Mouse (Mus musculus) activated CD4-positive, CD25-positive, alpha-beta regulatory T cell, adult 4 months (primary cell): ENCODE data around the gene Fam53b. TPM values are rescaled to one million over a fixed set of nuclear protein-coding genes. Genes with fewer than 3 reads are reported as not detected.
A peak's percentile ranks its signal among the peaks of the same experiment; 100 is the strongest.

ENCODE experiments used
- ATAC-seq: one replicate; pipeline ENCODE4 v1.8.0; 2017
- polyA plus RNA-seq, 2 experiments: library from polyadenylated mRNA; unstranded; fragments of 100-300 nt; shearing (Covaris generic); gene quantifications; one replicate each; pipeline ENCODE4 v1.2.1; 2017

Fam53b gene
- polyA plus RNA-seq, 2 experiments from 2014 or later = 78.0 to 82.5 TPM

DNA sequence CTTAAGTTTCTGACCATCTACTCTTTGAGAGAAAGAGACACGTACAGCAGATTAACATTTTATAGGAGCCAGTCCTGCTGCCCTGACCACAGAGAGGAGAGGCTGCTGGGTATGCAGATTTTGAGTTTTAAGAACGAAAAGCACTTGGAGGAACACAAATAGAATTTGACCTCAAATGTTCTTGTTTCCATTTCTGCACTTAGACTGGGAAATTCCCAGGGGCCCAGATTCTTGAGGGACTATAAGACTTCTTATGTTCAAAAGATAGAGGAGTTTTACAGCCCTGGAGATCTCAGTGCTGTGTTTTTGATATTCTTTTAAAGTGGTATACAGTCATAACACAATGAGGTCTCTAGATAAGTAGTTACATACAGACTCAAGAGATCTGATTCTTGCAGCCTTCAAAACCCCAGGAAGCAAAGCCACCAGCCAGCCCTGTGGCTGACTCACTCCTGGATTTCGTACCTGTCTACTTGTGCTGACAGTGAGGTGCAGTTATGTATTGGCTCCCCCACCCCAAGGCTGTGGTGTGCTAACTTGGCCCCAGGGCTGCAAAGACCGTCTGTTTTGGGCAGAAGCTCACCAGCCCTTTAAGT lies 48.7 kb downstream of the Fam53b start:
- peak; percentile 49 for ATAC-seq

DNA sequence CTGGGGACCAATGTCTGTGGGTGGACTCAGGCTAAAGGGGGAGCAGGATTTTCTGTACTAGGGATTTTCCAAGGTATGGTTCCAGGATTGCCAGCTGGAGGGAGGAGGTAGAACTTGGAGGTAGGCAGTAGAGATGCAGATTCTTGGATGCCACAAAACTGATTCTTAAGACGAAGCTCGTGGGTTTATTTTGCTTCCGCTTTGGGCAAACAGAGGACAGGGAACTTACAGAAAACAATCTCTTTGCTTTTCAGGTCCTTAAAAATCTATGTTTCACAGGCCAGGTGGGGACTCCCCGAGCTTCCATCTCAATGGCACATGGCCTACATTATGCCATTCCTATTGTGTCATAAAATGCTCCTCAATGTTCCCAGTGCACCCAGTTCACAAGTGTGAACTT lies 49.4 kb downstream of the Fam53b start:
- no peak for ATAC-seq

DNA sequence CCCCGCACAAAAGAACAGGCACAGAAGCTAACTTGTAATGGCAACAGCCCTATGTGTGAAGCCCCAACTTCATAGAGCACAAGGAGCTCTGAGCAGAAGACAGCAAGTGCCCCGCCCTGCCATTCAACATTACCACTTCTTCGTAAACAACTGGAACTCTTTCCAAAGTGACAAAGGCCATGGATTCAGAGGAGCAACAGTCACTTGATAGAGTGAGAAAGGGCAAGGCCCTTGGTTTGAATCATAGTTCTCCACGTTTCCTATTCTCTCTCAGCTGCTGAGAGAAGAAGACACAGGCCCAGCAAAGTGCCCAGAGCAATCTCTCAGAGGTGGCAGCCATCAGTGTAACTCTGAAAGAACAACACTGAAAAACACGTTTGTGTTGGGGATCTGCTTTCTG lies 49.8 kb downstream of the Fam53b start:
- ATAC-seq = no peak

DNA sequence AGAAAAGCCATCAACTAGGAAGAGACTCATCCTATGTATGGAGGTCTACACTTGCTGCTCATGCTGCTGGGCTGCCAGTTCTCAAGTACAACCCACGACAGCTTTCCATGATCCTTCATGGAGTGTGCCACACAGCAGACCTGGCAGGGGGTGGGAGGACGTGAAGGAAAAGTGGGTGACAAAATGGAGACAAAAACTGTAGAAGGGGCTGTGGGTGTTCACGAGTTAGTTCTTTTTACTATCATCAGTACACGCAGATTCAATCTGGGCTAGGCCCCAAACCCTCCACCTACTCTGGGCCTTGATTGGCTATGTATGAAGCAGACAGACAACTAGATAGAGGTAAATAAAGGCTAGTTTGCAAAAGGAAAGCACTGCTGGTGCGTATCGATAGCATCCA lies 50.3 kb downstream of the Fam53b start:
- no peak for ATAC-seq

DNA sequence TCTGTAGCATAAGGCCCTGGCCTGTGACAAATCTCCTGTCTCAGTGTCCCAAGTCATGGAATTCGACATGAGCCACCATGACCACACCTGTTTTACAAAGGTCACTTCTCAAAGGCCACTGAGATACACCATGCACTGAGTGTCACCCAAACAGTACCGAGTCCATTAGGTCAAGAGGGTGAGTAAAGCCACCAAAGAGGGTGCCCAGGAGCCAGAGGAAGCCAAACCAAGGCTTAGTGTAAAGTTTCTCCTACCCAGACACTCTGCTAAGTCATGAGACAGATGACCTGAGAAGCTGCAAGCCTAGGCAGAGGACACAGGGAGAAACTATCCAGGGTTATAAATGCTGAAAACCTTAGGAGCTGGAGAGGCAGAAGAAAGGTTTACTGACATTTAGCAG lies 52.3 kb downstream of the Fam53b start:
- ATAC-seq = no peak

DNA sequence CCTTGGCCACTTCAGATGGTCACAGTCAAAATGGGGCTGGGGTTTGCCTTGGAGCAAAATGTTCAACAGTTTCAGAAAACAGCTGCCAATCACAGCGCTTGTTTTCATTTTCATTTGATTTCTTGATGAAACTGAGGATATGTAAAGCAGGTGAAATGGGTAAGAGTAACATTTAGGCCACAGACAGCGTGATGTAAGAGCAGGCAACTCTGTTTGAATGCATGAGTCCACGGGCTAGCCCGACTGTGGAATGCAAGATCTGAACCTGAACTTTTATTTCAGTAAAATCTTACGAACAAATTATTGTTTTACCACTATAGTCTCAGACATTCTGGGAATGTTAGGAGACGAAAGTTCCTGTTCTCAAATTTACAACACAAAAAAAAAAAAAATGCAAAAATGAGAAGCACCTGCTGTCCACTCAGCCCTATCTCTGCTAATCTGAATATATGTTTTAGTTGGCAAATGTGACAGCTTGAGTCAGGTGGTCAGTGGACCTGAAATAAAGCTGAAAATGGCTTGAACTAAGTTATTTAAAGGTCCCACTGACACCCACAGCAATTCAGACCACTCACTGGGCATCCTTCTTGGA lies 53.0 kb downstream of the Fam53b start:
- no peak for ATAC-seq

DNA sequence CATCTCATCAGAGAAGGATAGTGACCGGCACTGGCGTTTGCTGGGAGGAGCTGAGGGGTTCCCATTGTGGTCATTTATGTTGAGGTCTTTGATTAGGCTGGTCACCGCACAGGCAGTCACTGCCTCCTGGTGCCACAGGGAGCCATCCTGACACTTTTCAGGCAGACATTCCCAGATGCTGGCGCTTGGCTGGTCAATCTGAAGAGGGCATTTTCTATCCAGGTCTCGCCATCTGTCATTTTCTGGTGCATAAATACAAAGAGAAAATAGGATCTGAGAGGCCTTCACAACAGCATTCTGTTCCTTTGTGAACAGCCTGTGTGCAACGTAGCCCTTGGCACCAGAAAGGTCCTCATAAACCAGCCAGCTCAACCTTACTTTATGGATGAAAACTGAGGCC lies 53.8 kb downstream of the Fam53b start:
- ATAC-seq = no peak

DNA sequence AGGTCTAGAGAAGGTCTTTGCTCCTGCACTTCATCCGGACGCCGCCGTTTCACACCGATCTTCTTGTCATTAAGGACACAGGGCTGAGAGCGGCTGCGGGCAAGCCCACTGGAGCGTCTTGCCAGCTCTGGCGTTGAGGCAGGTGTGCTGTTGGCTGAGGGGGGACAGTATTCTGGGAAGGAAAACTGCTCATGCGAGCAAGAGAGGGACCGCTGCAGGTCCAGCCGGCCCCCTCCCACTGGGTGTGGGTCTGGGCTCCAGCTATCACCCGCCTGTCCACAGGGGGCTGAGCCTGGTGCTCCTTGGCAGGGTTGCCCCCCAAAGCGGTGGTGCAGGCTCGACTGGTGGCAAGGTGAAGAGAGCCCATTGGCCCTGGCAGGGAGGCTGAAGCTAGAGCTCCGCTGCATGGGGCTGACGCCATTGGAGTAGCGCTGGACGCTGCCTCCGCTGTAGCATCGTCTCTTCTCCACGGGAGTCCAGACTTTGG lies 54.2 kb downstream of the Fam53b start:
- ATAC-seq = no peak

DNA sequence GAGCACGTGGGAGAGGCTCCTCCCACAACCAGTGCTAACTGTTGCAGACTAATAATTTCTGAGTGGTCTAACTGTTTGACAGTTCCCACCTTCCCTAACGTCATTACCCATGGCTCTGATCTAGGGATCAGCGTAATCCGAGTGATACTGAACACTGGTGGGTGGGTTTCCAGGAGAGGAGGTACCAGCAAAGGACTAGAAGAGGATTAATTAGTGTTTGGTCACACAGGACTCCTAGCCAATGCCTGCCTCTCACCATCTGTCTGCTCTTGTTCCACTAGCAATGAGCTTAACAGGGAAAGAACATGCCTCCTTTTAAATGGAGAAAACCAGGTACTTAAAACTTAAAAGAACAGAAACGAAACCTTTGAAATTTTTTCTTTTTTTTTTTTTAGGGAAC lies 54.8 kb downstream of the Fam53b start:
- ATAC-seq = no peak

DNA sequence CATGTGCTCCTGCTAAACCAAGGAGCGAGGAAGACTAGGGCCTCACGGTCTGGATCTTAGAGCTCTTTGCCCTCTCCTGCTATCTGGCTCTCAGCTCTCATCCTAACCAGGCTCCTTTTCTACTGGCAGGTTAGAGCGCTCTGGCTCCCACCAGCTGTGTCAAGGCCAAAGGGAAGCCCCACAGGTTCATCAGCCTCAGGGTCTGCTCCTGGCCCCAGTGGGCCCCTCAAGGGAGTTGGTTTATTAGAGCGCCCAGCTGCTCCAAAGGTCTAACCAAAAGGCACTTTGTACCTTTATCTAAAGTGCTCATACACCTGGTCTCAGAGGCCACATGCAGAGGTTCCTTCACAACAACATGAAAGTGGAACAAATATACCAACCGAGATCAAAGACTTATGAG lies 57.4 kb downstream of the Fam53b start:
- ATAC-seq = no peak

DNA sequence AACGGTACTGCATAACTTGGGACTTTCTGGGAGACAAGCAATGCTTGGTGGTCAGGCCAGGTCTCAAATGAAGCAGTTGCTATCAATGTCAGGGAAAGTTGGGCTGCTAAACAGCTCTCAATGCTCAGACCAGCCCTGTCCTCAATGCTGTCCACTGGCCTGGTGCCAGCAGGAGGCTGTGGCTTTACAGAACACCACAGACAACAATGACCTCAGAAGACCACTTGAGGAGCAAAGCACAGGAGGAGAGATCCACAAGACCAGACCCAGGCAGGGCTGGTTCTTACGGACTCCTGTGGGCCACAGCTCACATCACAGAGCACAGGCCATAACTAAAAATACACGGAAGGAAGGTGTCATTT lies 59.3 kb downstream of the Fam53b start:
- ATAC-seq = no peak

DNA sequence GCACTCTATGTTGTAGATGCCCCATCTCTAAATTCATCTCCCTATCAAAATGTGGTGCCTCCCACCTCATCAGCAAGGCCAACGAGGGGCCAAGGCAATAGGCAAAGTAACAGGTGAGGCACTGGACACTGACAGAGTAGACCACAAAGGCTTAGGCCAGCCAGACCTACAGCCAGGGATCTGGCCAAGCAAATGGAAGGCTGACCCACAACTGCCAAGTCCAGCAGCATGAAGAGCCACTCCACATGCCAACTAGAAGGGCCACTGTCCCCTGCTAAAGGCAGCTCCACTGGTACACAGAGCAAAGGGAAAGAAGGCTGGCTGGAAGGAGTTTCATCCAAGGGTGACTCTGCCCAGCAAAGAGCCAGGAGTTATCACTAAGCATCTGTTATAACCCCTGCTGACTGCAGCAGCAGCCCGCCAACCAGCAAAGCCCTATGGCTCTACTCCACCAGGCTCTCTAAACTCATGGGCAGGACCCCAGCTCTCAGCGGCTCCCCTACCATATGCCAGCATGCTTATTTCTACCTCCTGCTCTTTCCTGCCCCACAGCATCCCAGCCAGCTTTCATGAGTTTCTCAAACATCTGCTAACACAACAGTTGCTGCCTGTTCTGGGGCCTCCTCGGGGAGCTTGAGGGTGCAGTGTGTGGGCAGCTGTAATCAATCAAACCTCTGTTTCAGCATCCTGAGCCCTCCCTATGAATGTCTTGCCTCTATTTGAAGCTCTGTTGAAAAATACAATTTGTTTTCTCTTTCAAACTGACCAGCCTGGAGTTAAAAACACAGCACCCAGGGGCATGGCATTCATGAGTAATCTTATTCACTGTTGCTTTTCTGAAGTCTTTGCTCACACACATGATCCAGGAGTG lies 59.9 kb downstream of the Fam53b start:
- no peak for ATAC-seq

DNA sequence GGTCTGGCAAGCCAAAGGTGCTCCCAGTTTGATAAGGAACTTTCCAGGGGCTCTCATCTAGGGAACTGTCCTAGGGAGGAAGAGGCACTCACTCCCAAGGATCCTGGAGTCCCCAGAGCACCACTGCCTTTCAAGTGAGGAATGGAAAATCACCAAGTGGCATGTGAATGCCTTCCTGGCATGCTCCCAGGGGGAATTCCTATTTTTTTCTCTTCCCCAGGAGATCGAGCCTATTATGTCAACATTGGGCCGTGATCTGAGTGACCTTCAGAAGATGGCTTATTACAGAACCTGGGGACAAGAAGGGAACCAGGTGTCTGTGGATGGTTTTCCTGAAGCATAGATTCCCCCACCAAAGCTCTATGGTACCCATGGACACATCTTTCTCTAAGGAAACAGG lies 62.0 kb downstream of the Fam53b start:
- ATAC-seq = no peak

DNA sequence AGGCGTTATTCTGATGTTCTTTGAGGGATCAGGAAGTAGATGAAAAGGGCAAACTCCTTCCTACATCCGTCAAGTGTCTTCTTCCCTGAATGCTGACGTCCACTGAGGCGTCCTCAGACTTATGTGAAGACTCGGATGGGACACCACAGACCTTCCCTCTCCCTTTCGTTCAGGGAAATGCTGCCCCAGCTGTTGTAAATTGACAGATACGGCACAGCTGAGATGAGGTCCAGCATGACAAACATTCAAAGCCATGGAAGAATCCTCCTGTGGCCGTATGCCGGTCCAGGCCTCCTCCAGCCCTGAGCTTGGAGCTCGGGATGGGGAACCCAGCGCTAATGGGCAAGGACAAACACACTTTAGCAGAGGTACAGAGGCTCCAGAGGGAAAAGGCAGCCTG lies 64.2 kb downstream of the Fam53b start:
- ATAC-seq = no peak

DNA sequence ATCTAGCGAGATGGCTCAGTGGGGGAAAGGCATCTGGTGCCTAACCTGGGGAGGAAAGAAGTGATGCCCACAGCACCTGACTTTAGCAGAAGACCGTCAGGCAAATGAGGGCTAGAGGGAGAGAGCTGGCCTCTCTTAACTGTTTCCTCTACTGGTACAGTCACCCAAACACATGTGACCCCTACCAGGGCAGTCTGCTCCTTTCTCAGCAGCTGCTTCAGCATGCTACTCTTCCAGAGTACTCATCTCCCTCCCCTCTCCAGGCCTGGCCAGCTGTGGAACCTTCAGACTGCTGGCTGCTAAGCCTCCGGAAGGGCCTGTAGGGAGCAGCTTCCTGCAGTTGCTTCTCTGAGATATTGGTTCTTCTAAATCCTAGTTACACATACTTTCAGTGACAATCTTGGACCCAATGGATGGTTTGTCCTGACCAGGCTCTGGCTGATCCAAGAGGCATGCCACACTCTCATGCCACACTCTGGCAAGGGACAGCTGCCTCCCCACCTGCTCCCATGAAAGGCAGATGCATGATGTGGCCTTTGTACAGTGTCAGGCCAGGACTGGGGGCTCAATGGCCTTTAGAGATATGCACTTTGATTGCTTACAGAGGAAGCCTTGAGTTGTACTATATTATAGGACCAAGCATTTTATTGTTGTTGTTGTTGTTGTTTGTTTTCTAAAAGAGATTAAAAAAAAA lies 65.5 kb downstream of the Fam53b start:
- ATAC-seq = no peak

DNA sequence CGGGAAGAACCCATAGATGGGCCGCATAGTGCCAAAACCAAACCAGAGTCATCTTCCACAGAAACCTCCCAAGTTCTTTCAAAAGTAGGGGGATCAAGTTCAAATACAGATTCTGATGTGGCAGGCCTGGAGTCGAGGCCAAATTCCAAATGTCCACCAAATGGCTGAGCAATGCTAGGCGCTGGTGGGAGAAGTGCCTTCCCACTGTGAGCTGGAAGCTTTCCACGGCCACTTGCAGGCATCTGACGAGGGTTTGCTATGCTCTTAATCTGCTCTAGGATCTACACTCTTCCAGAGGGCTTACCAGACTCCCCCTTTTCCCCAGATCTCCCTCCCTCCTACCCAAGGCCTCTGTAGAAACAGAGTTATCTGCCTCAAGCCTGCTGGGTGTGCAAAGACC lies 66.6 kb downstream of the Fam53b start:
- no peak for ATAC-seq

DNA sequence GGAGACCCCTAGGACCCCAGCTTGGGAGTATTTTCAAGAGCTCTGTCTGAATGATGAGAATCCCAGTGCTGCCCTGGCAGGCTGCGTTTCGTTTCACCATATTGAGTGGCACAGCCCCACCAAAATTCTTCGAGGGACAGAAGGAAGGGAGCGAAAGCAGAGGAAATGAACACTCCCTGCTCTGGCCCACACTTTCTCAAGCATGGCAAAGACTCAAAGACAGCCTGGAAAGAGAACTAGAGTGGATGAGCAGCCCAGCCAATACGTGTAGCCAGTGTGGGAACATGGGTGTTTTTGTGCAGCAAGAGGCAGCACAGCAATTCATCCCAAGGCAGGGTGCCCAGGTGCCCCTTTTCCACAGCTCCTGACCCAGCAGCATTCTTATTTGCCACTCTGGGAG lies 70.8 kb downstream of the Fam53b start:
- ATAC-seq = no peak

DNA sequence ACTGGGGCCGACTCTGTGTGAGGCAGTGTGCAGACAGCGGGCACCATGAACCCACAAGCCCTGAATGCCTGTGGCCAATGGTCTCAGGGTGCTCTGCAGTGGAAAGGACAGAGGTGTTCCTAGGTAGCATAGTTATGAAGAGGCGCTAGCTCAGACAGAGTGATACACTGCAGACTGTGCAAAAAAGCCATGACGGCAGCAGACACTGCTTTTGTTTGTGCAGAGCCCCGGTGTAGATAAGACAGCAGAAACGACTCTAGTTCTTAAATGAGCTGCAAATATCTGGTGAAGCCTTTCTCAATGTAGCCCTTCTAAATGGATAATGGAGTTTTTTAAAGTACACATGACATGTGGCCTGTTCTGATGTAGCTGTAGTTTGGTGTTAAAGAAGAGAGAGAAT lies 73.9 kb downstream of the Fam53b start:
- ATAC-seq = no peak

DNA sequence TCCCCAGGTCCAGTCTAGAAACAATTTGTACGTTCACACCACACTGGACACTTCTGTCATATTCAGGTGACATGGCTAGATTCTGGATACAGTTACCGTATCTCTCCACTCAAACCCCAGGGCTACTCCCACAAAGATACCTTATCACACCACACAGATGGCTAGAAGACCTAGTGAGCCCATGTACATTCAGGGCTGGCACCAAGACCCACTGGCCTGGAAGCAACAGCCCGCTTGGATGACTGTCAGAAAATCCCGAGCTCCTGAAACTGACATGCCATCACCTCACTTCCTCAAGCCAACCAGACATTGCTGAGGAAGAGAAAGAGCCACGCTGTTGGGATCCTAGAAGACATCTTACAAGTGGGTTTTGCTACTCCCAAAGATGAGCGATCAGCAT lies 74.8 kb downstream of the Fam53b start:
- ATAC-seq = no peak

DNA sequence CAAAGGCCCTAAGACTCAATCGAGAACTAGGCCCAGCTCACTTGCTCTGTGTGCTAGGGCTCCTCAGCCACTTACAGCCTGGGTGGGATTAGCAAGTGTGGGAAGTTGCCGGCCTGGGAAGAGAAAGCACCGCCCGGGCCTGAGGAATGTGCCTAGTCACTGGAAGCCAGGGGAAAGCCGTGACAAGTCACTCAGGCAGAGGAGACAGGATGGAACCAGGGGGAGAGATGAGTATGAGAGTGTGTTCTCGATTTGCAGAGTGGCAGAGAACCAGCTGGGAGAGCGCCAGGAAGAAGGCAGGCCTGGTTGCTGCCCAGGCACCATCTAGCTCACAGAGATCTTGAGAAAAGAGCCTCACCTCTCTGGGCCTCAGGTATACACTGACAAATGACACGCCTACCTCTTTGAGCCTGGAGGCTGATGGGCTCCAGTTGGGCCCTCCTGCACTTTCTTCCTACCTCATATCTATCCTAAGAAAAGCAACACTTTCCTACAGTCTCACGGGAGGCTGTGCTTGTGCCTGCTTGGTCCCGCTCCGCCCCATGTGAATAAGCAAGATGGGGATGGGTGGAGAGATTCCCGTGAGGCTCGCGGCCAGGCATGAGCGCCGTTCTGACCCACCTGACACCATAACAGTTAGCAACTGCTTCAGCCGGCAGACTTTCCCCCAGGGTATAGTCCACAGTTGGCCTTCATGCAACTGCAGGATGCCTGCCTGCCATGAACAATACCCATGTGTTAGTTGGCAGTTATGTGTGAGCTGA lies 77.4 kb downstream of the Fam53b start:
- peak; percentile 11 for ATAC-seq

DNA sequence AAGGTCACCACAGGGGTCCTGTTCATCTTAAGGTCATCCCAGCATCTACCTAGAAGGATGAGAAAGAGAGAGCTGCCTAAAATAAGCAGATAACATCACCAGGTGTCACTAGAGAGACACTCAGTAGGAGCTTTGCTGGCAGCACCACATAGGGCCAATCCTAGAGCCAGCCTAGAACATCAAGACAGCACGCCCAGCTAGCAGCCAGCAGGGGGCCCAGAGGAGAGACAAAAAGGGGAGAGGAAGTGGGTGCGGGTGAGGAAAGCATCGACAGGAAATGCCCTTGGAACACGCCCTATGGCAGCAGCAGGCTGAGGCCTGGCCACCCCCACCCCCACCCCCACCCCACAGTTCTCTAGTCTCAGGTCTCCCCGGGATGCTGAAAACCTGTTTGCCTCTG lies 78.5 kb downstream of the Fam53b start:
- peak; percentile 98 for ATAC-seq

DNA sequence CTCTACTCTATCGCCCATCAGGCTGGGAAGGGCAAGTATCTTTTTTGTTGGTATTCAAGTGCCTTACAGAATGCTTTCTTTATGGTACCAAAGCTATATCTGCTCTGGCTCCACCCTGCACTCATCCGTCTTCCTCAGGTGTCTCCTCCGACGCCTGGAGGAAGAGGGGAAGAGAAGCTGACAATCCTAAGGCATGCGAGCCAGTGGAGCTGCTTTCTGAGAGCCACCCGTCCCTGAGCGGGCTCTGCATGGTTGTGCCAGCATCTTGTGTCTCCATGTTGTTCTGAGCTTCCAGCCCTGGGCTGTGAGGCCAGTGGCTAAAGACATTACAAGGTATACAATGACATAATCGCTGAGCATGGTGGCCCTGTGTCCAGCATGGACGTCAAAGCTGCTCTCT lies 79.5 kb downstream of the Fam53b start:
- ATAC-seq = no peak

DNA sequence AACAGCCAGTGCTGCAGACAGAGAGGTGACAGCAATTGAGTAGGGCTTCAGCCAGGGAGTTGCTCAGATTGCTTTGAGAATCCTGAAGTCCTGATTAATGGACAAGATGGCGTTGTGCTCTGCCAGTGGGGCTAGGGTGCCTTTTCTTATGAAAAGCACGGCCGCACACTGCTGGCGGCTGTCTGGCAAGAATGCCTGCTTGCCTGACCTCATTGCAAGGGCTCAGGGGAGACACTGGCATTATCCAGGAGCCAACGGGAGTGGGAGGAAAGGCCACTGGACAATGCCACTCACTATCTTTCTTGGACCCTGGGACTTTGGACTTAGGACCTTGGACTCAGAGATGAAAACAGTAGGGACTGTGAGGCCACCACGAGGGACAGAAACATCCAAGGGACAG lies 80.2 kb downstream of the Fam53b start:
- no peak for ATAC-seq
